Mouse (Mus musculus): ENCODE measurements around the gene Antxr1.

GRCm38 (mm10) chr6:87203065-87203464 lies 132.6 kb downstream of the Antxr1 start:
- TF ChIP-seq POLR2A (IDR thresholded peaks at IDR 0.05; ENCODE audit: borderline replicate concordance, insufficient read depth, low read length) (no peak), CTCF (IDR thresholded peaks at IDR 0.05; ENCODE audit: borderline replicate concordance, insufficient read depth, low read depth, low read length) (no peak)

Measured in cerebellum, adult 2 months (tissue).